Mouse (Mus musculus): ENCODE measurements around the gene Glra3.

Gene Glra3

GRCm38 (mm10) chr8:55939870-55940525 is at the start of gene Glra3:
Gene Glra3 (plus strand): TSS chr8:55940460.
- peak; percentile 54 for DNase-seq (ENCODE audit: extremely low spot score, low spot score)

GRCm38 (mm10) chr8:55906848-55907247 is 33.4 kb upstream of the Glra3 start, which contains the start of gene Adam29:
Gene Adam29 (minus strand): TSS chr8:55906948.
- DNase-seq (ENCODE audit: extremely low spot score, low spot score) = no peak

GRCm38 (mm10) chr8:55940526-55940880 is 243 bp downstream of the Glra3 start:
- DNase-seq (ENCODE audit: extremely low spot score, low spot score) = peak; percentile 66

DNA sequence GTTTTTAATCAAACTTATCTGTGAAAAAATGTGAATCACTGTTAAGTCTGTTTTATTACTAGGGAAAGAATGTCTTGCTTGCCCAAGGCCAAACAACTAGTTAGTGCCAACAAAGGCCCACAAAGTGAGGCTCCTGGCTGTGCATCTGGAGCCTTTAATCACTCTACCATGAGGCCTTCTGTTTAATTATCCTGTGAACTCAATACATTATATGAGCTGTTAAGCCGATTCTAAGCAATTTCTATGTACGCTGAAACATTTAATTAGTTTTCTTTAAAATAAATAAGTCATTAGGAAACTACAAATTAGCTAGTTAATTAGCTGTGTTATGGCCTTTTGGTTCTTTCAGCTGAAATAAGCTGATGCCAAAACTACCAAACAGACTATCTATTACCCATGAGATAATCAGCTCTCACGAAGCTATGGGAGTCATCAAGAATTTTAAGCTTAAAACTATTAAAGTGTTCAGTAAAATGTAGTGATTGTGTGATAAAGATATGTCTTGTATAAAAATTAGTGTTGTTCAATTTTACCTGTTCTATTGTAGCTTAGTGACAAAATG is 24.6 kb downstream of the Glra3 start:
- DNase-seq (ENCODE audit: extremely low spot score, low spot score) = no peak

- no peak for DNase-seq (ENCODE audit: extremely low spot score, low spot score)
These were observed 57.6 kb downstream of the Glra3 start for GRCm38 (mm10) chr8:55997859-55998258.

- DNase-seq (ENCODE audit: extremely low spot score, low spot score) = no peak
These were observed 114.1 kb downstream of the Glra3 start for GRCm38 (mm10) chr8:56054324-56054723.

- peak; percentile 36 for DNase-seq (ENCODE audit: extremely low spot score, low spot score)
These were observed 122.8 kb downstream of the Glra3 start for GRCm38 (mm10) chr8:56063081-56063480.

GRCm38 (mm10) chr8:56070486-56071254 is 130.4 kb downstream of the Glra3 start:
- DNase-seq (ENCODE audit: extremely low spot score, low spot score) = no peak

- no peak for DNase-seq (ENCODE audit: extremely low spot score, low spot score)
These were observed 143.4 kb downstream of the Glra3 start for GRCm38 (mm10) chr8:56083654-56084053.

DNA sequence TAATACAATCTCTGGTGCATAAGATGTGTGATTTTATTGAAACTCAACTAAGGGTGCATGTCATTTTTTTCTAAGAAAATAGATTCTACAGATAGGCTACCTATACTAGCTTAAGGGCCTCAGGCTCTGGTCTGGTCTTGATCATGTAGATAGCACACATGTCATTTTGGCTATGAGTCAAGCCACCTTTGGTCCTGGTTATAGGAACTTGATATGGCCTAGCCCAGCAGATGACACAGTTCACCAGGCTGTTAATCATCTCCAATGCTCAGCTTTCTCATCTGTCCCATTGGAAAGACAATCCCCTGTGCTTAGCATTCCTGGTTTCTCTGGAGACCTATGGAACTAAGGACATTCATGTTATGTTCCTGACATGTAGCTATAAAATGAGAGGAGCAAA is 154.1 kb downstream of the Glra3 start:
- DNase-seq (ENCODE audit: extremely low spot score, low spot score) = no peak

GRCm38 (mm10) chr8:56110296-56110695 is 170.0 kb downstream of the Glra3 start:
- no peak for DNase-seq (ENCODE audit: extremely low spot score, low spot score)

DNA sequence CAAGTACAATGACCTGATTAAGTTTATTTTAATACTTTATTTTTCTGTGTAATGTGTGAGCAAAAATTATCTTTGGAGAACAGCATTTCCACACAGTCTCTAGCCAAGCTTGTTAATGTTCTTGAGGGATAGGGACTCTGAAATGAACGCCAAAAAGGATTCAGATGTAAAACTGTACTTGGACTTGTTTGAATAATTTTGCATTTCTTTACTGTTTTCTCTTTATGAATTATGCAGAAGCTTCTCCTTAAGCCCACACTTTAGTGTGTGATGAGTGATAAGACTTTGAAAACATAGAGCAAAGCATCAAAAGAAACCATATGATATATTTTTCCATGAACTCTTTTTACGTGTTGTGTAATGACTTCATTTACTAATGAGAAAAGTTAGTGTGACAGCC is 189.1 kb downstream of the Glra3 start:
- no peak for DNase-seq (ENCODE audit: extremely low spot score, low spot score)

- DNase-seq (ENCODE audit: extremely low spot score, low spot score) = no peak
These were observed 210.4 kb downstream of the Glra3 start for GRCm38 (mm10) chr8:56150697-56151096.

GRCm38 (mm10) chr8:56151574-56151973 is 211.3 kb downstream of the Glra3 start:
- DNase-seq (ENCODE audit: extremely low spot score, low spot score) = no peak

DNA sequence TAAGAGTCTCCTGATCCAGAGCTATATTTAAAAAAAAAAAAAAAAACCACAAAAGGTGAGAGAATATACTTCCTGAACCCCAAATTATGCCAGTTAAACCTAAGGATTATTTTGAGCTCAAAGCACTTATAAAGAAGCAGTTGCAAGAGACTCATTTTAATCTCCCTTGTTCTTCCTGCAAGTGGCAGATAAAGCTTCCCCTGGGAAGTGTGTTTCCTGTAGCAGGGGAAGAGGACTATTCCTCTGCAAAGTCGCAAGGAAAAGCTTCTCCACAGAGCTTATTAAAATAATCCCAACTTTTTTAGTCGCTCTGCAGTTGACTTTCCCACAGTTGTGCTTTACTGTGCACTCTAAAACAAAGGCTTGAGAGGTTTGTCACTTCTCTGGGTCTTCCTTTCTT is 218.7 kb downstream of the Glra3 start:
- DNase-seq (ENCODE audit: extremely low spot score, low spot score) = no peak
